Mouse (Mus musculus): ENCODE data around the gene Sars2.

Gene Sars2

DNA sequence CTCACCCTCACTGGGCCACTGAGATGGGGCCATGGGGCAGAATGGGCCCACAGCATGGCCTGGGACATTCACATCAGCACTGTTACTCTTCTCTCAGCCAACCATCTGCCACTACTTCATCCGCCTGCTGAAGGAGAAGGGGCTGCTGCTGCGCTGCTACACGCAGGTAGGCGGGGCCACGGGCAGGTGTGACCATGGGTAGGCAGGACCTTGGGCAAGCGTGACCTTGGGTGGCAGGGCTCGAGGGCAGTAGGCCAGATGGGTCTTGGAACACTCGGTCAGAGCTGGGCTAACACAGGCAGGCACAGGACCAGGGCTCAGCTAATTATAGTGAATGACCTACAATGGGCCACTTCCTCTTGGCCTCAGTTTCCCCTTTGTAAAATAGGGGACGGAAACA is 37.0 kb downstream of the Sars2 start:
- DNase-seq (ENCODE audit: low read depth, low spot score) = no peak

DNA sequence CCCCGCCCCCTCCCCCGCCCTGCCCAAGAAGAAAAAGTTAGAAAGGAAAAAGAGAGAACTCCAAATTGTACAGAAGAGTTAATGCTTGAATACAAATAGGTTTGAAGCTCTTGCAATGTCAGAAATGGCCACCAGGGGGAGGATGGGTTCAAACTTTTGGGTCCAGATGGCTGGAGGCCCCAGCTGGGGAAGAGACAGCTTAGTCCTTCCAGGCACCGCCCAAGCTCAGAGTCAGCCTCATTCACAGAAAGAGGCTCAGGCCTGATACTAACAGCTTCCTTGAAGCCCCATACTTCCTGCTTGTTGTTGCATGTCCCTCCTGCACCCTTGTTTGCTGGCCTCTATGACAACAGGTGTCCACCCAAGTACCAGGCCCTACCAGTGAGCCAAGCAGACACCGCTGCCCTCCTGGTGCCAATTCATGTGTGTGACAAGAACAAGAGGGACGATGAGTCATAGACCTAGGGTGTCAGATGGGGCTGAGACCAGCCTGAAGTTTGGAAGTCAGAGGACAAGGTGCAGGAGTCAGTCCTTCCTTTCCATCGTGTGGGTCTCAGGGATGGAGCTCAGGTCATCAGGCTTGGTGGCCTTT is 38.4 kb downstream of the Sars2 start:
- DNase-seq (ENCODE audit: low read depth, low spot score) = peak; percentile 88

DNA sequence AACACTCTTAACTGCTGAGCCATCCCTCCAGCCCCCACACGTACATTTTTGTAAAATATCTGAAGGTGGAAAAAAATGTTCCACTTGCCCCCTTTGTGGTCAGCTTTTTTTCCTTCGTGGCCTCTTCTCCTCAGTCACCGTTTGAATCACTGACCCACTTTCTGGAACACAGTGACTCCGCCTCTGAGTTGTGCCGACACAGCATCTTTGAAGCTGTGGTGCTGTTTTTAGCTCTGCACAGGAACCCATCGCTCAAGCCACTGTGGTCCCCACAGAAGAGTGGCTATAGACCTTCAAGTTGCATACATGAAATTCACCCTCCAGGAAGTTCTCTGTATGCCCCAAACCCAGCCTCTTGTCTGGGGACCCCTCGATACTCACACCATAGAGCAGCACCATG is 39.1 kb downstream of the Sars2 start:
- DNase-seq (ENCODE audit: low read depth, low spot score) = no peak

DNA sequence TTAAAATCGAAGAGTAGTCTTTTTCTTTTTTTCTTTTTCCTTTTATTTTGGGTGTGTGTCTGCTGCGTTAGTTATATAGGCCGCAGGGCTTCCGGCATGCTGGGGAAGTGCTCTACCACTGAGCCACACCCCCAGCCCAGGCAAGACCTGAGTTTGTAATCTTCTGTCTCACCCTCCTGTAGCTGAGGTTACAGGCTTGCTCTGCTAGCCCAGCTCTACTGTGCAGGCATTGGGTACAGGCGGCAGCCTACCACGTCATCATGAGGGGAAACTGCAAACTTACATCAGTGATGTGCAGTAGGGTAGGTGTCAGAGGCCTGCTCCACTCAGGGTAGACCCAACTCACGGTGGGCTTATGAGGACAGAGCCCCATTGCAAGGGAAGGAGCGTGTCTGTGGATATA is 39.5 kb downstream of the Sars2 start:
- DNase-seq (ENCODE audit: low read depth, low spot score) = no peak

DNA sequence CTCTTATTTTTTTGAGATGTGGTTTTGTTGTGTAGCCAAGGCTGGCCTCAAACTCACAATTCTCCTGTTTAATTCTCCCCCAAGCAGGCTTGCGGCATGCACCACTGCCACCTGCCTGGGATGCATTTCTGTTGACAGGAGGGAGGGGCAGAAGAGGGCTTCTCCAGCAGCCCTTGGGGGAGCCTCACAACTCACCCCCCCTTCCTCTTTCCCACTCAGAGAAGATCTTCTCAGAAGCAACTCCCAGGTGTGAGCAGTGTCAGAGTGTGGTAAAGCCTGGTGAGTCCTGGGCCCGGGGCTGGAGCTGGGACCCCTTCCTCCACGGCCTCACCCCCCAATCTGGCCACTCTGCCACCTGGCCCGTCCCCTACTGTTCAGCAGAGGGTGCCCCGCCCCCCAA is 43.4 kb downstream of the Sars2 start:
- no peak for DNase-seq (ENCODE audit: low read depth, low spot score)

DNA sequence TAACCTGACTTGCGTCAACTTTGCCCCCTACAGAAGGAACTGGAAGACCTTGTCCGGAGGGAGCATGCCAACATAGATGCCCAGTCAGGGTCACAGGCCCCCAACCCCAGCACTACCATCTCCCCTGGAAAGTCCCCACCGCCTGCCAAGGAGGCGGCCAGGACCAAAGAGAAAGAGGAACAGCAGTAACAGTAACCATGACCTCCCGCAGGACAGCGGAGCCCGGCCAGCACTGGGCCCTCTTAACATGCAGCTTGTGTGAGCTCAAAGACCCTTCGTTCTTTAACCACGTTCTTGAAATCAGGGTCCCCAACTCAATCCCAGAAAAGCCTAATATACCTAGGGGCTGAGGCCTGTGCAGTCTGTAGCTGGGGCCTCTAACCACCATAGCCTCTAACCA is 46.1 kb downstream of the Sars2 start:
- no peak for DNase-seq (ENCODE audit: low read depth, low spot score)

DNA sequence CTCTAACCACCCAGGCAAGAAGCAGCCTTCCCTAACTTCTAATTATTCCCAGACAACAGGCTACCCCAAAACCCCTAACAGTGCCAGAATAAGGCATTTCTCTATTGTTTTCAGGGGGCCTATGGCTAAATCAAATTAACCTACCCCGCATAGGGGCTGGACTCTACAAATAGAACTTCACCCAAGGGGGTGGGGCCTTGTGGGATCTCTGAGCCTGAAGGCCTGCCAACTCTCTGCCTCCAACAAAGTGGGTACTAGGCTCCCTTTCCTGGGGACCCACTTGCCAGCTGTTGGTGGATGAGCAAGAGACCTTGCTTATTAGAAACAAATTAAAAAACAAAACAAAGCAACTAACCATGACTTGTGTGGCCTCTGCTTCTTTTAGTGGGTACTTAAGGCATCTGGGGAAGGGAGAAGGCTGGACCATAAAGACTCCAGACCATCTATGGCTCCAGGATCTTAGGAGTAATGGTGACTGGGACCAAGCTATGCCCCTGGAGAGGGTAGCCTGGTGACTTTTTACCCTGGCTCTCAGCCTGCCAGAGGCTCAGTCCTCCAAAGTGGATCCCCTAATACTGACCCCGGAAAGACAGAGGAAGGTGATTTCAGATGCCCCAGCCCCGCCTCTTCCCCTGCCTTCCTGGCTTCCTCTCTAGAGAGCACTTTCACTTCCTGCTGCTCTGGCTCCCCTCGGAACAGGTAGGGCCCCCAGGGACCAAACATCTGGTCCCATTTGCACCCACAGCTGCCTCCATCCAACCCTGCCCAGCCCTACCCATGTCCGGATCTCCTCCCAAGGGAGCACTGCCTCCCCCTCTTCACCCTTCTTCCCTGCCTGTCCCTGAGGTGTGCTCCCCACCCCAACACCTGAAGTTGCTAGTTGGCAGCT is 46.8 kb downstream of the Sars2 start, which contains the start of gene Rinl:
TSS of gene Rinl (plus strand) at position 663 of the 889 bp plus-strand sequence.
- no peak for DNase-seq (ENCODE audit: low read depth, low spot score)

DNA sequence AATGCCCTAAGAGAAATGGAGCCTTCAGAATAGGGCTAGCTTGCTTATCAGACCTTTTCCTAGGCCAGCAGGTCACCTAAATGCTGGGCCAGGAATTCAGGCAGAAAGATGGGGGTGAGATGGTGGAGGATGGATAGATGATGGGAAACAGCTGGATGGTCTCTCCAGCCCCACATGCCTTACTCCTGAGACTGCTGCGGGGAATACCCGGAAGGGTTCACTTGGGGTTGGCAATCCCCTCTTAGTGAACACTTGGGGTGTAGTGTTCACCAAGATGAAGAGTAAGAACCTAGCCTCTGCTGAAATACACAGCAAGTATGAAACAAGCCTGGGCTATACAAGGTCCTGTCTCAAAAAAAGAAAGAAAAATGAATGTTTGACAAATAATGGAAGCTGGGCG is 47.4 kb downstream of the Sars2 start:
- no peak for DNase-seq (ENCODE audit: low read depth, low spot score)

DNA sequence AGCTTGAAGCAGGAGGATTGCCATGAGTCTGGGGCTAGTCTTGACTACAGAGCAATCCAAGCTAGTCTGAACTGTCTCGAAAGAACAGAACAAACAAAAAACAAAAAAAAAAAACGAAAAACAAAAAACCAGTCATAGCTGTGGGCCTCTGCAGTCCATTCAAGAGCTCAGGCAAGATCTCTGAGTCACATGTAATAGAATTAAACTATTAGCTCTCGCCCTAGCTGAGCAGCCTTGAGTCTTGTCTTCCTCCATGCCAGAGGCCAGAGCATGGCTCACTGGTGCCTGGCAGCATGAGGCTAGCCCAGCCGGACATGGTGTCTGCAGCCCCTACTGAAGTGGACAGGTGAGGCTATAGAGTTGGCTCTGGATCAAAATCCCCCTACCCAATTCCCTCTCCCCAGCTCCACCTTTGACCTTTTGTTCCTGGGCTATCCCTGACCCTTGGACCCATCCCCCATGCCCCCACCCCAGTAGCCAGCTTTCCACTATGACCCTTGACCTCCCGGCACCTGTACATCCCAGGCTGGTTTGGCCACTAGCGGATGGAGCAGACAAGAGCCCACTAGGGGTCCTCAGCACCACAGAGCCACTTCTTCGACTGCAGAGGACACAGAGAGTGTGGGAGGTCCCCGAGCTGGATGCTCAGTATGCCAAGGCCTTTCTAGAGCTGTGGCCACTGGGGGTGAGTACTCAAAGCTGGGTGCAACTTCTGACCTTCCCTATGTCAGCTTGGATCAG is 48.4 kb downstream of the Sars2 start:
- DNase-seq (ENCODE audit: low read depth, low spot score) = peak; percentile 60

DNA sequence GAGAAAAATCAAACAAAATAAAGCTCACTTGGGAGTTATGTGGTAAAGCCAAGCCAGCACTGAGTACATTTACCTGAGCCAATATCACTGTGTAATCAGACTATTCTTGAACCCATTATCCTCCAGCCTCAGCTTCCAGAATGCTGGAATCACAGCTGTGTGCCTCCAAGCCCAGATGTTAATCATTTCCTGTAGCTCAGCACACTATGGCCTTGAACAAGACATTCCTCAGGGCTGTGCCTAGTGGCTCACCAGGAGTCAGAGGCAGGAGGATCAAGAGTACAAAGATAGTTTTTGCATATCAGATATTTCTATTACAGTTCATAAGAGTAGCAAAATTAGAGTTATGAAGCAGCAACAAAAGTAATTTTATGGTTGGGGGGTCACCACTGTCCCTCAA is 49.9 kb downstream of the Sars2 start:
- DNase-seq (ENCODE audit: low read depth, low spot score) = peak; percentile 50

DNA sequence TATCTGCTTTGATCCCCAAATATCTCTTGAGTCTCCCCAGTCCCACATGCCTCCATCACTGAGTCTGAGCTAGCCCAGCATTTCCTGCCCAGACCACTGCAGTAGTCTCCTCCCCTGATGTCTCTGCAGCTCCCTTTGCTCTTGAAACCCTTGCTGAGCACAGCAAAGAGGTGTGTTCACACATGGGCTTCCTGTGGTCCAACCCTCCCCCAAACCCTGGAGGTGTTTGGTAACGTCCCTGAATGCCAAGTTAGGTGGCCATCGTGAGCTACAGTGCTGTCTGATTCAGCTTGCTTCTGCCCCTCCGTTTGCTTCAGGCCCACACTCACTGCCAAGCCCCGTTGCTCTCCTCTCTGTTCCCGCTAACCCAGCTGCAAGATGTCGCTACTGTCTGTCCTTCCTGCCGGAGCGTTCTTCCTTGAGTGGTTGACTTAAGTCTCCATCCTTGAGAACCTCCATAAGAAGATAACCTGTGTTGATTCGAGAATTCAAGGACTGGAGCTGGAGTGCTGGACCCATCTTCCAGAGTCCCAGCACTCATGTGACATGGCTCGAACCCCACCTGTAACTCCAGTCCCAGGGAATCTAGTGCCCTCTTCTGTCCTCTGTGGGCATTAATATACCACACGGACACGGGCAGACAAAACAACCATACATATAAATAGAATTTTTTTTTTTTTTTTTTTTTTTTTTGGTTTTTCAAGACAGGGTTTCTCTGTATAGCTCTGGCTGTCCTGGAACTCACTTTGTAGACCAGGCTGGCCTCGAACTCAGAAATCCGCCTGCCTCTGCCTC is 50.8 kb downstream of the Sars2 start:
- no peak for DNase-seq (ENCODE audit: low read depth, low spot score)

DNA sequence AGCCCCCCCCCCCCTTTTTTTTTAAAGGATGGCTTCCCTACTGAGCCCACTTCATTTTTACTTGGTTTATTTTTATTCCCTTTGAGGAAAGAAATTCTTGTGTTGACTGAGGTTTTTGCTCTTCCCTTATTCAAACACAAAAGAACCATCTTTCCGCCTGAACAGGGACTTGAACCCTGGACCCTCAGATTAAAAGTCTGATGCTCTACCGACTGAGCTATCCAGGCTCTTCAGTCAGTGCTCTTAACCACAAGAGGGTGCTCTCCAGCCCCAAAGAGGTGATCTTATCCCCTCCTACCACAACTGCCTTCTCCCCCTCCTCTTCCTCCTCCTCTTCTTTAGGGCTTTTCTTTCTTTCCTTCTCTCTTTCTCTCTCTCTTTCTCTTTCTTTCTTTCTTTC is 52.0 kb downstream of the Sars2 start:
- peak; percentile 79 for DNase-seq (ENCODE audit: low read depth, low spot score)

DNA sequence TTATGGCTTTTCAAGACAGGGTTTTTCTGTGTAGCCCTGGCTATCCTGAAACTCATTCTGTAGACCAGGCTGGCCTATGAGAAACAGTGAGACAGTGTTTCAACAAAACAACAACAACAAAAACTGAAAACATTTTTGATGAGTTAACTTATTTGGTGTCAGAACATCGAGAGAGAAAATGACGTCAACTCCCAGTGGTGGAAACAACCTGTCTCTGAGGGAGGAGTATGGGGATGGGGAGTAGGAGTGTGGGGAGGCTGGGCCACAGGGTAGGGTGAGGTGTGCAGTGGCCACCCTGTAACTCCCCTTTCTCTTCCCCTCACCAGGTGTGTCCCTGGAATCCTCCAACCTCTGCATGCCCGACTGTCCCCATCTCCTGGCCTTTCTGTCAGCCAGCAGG is 52.7 kb downstream of the Sars2 start:
- no peak for DNase-seq (ENCODE audit: low read depth, low spot score)

DNA sequence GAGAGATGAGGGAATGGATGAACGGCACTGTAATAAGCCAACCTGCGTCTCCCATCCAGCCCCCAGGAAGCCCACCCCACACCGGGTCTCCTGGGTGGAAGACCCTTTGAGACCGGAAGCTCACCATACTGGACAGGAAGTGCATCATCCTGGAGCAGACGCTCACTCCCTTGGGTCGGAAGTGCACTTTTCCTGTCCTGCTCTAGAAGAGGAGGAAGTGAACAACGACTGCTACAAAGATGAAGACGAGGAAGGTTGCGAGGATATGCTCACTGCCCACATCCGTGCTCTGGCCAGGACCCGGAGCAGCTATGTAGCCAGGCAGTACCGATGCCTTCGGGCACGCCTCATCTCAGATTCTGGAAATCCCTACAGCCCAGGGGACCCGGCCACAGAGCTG is 54.0 kb downstream of the Sars2 start:
- DNase-seq (ENCODE audit: low read depth, low spot score) = peak; percentile 68

DNA sequence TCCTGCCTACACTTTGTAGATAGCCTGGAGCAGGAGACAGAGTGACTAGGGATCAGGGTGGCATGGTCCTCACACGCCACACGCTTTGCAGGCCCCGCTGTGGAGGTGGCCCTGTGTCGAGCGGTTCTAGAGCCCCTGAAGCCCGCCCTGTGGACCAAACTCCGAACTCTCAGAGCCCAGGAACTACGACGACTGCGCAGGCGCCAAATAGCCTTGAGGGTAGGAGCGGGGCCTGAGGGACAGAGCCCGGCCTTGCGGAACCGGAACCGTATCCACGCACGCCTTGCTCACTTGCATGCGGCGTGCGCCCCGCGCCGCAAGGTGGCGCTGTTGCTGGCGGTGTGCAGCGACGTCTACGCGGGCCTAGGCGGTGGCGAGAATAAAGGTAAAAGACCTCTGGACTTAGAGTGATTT is 54.8 kb downstream of the Sars2 start:
- DNase-seq (ENCODE audit: low read depth, low spot score) = peak; percentile 87

DNA sequence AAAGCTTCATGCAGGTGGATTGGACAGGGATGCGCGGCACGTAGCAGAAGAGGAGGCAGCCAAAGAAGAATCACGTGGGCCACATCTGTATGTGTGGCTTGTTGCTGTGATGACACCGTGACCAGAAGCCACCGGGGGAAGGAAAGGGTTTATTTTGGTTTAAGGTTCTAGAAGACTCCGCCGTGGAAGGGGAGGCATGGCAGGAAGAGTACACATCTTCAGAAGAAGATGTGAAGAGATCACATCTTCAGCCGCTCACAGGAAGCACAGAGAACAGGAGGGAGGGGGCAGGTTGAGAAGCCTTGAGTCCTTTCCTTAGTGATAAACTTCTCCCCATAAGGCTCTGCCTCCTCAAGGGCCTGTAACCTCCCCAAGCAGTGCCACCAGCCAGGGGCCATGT is 58.2 kb downstream of the Sars2 start:
- no peak for DNase-seq (ENCODE audit: low read depth, low spot score)

DNA sequence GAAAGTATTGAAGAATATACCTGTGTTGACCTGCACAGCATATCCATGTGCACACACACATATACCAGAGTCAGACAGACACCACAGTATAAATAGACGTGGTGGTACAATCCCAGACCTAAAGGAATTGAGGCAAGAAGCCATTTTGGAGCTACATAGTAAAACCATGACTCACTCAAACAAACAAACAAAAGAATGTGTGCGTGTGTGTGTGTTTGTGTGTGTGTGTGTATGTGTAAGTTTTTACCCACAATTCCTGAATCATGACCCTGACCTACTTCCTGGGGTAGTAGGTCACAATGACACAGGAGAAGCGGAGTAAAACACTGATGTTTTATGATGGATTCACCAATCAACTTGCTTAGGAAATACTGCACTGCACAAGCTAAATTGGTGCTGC is 59.7 kb downstream of the Sars2 start:
- DNase-seq (ENCODE audit: low read depth, low spot score) = no peak

DNA sequence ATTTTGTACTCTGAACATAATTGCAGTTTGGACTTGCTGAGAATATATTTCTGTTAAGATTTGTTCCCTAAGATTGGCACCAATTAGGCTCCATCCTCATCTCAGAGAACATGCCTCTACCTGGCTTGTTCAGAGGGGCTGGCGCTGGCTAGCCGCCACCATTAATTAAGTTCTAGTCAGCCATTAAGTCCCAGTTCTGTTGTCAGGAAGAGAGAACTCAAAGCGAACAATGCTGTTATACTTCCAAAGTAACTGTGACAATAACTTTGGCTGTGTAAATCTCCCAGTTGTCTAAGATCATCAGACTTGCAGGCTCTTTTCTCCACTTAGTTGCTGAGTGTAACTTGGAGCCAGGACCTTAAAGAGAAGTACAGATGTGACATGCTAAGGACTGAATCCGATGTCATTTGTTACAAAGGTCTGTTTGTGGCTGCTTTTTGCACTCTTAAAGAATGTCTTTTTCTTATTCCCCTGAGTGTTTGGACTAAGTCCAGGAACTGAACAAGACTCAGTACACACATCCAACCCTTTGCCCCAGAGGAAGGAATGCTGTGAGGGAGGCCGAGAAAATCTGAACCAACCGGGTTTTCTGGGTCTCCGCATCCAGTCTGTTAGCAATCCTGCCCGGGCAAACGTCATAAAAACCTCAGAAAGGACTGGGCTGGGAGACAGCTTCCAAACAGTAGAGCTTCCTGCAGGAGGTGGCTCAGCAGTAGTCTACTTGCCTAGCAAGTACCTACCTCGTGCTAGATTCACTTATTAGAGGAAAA is 60.3 kb downstream of the Sars2 start:
- peak; percentile 60 for DNase-seq (ENCODE audit: low read depth, low spot score)

DNA sequence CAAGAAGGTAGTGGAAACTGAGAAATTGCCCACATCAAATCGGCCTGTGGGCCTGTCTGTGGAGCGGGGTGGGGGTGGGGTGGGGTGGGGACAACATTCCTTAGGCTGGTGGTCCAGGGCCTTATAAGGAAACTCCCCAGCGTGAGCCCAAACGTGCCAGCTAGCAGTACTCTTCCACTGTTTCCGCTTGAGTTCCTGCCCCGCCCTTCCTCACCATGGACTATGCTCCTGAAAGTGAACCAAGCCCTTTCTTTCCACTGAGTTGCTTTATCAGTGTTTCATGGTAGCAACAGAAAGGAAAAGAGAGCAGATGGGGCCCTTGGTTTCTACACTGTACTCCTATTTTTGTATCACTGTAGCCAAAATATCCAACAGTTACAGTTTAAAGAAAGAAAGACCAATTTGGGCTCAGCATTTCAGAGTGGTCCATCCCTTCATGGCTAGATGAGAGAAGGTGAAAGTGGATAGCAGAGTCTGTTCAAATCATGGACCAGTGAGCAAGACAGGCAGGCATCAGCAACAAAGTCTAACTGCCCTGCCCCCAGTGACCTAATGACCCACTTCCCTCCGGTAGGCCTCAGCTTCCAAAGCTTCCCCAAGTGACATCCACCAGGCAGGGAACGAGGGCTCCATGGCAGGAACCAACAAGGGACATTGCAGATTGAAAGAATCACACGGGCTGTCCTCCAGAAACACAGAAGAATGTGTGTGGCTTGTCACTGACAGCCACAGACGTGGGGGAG is 61.2 kb downstream of the Sars2 start:
- DNase-seq (ENCODE audit: low read depth, low spot score) = peak; percentile 91

Measured in ES-CJ7 (cell line).